Mouse (Mus musculus): ENCODE measurements around the gene Gm14525.
"Not testable (repeated sequence)": the region's sequence is repeated elsewhere in the genome, so short reads cannot be mapped to it uniquely, and the experiment has no call there.

Gene Gm14525

GRCm38 (mm10) chrX:26702538-26702937 lies at the start of gene Gm14525:
Gene Gm14525, minus strand, starts transcription at chrX:26702638.
- not testable (repeated sequence) for DNase-seq

Data from right cerebral cortex, postnatal 4 days (tissue).